Mouse (Mus musculus) left cerebral cortex, adult 6 months (tissue): ENCODE measurements around the gene Atg4d. TPM values are rescaled to one million over a fixed set of nuclear protein-coding genes. Genes with fewer than 3 reads are reported as not detected.

Experiments
- long read RNA-seq, 2 experiments: library from polyadenylated mRNA; unstranded; transcript quantifications; one replicate each; pipeline ENCODE4 v2.0.0; 2019 to 2020
- polyA plus RNA-seq: library from polyadenylated mRNA; unstranded; fragments of <200 nt; fragmentation: Nextera tagmentation; gene quantifications from 2 replicates; pipeline ENCODE4 v1.2.3, GENCODE M21; 2021

Gene Atg4d
- 44.5 and 53.2 TPM in 2 replicates for polyA plus RNA-seq
- long read RNA-seq, experiment 1, full-length matches to known transcripts, result 338 of 483 reads
- long read RNA-seq, experiment 1, partial matches to known transcripts, result 59 of 483 reads
- long read RNA-seq, experiment 1, other reads (novel, unspliced or antisense), result 86 of 483 reads
- long read RNA-seq, experiment 2, full-length matches to known transcripts, result 45 of 63 reads
- long read RNA-seq, experiment 2, partial matches to known transcripts, result 11 of 63 reads
- long read RNA-seq, experiment 2, other reads (novel, unspliced or antisense), result 7 of 63 reads

GRCm38 (mm10) chr9:21265000-21265561 lies at the start of gene Atg4d:
TSS of gene Atg4d (plus strand) at chr9:21265293.

GRCm38 (mm10) chr9:21238733-21239464 lies 26.2 kb upstream of the Atg4d start, which contains the start of gene Keap1:
TSS of gene Keap1 (minus strand) at chr9:21239361.

GRCm38 (mm10) chr9:21248326-21248725 lies 16.8 kb upstream of the Atg4d start, which contains the start of gene S1pr5:
TSS of gene S1pr5 (minus strand) at chr9:21248443.

GRCm38 (mm10) chr9:21287571-21288402 lies 22.7 kb downstream of the Atg4d start, which contains the start of gene Kri1:
TSS of gene Kri1 (minus strand) at chr9:21287969.

GRCm38 (mm10) chr9:21291022-21291787 lies 26.1 kb downstream of the Atg4d start, which contains the start of gene Cdkn2d:
TSS of gene Cdkn2d (minus strand) at chr9:21291407.

GRCm38 (mm10) chr9:21312134-21312533 lies 47.0 kb downstream of the Atg4d start, which contains the start of gene Ap1m2:
TSS of gene Ap1m2 (minus strand) at chr9:21312337.

GRCm38 (mm10) chr9:21320619-21321512 lies 55.8 kb downstream of the Atg4d start, which contains the start of gene Slc44a2:
TSS of gene Slc44a2 (plus strand) at chr9:21320698.

Other genes with a start within 250 kb of the Atg4d start
- 1.4 and 1.5 TPM in 2 replicates for gene Icam1, start 249.3 kb upstream of the Atg4d start, polyA plus RNA-seq
- 3.2 and 3.8 TPM in 2 replicates for gene Icam4, start 235.9 kb upstream of the Atg4d start, polyA plus RNA-seq
- gene Icam5, start 233.2 kb upstream of the Atg4d start, polyA plus RNA-seq, result 68.4 and 74.1 TPM in 2 replicates
- not detected in 2 replicates for gene Zglp1, start 198.2 kb upstream of the Atg4d start, polyA plus RNA-seq
- gene Gm49373, start 192.2 kb upstream of the Atg4d start, polyA plus RNA-seq, result 0.46 and 0.58 TPM in 2 replicates
- 212 and 230 TPM in 2 replicates for gene Fdx1l, start 191.7 kb upstream of the Atg4d start, polyA plus RNA-seq
- gene Gm38431, start 173.3 kb upstream of the Atg4d start, polyA plus RNA-seq, result 5.8 and 7.4 TPM in 2 replicates
- gene Raver1, start 173.3 kb upstream of the Atg4d start, polyA plus RNA-seq, result 4.0 and 8.1 TPM in 2 replicates
- gene Tyk2, start 134.1 kb upstream of the Atg4d start, polyA plus RNA-seq, result 2.4 and 2.9 TPM in 2 replicates
- 167 and 170 TPM in 2 replicates for gene Cdc37, start 115.3 kb upstream of the Atg4d start, polyA plus RNA-seq
- 29.6 and 36.5 TPM in 2 replicates for gene Pde4a, start 99.6 kb upstream of the Atg4d start, polyA plus RNA-seq
- gene Keap1, start 25.9 kb upstream of the Atg4d start, polyA plus RNA-seq, result 53.0 and 60.6 TPM in 2 replicates
- 18.4 and 20.5 TPM in 2 replicates for gene S1pr5, start 16.9 kb upstream of the Atg4d start, polyA plus RNA-seq
- gene Kri1, start 22.7 kb downstream of the Atg4d start, polyA plus RNA-seq, result 3.8 and 3.9 TPM in 2 replicates
- gene Cdkn2d, start 26.1 kb downstream of the Atg4d start, polyA plus RNA-seq, result 98.5 and 119 TPM in 2 replicates
- gene Ap1m2, start 47.0 kb downstream of the Atg4d start, polyA plus RNA-seq, result 1.2 and 1.5 TPM in 2 replicates
- 15.7 and 18.2 TPM in 2 replicates for gene Slc44a2, start 55.4 kb downstream of the Atg4d start, polyA plus RNA-seq
- 102 and 148 TPM in 2 replicates for gene Ilf3, start 102.6 kb downstream of the Atg4d start, polyA plus RNA-seq
- gene Qtrt1, start 146.5 kb downstream of the Atg4d start, polyA plus RNA-seq, result 17.3 and 20.9 TPM in 2 replicates
- gene Dnm2, start 159.6 kb downstream of the Atg4d start, polyA plus RNA-seq, result 19.6 and 22.0 TPM in 2 replicates
- gene Tmed1, start 245.0 kb downstream of the Atg4d start, polyA plus RNA-seq, result 32.1 and 32.7 TPM in 2 replicates